Mouse (Mus musculus) MEL (cell line): Measurements from ENCODE around the gene Aes. TPM values are rescaled to one million over a fixed set of nuclear protein-coding genes. Genes with fewer than 3 reads are reported as not detected.

Source experiments
- DNase-seq: peaks from one replicate; pipeline ENCODE4 v3.0.0; 2011; ENCODE audit warnings: low read depth, low spot score
- H3K27ac ChIP-seq: 2 replicates; pipeline ENCODE4 v1.5.1; 2012; ENCODE audit warnings: low read depth, mild to moderate bottlenecking, control low read depth, low read length, moderate library complexity; ENCODE audit not compliant: control insufficient read depth
- H3K27me3 ChIP-seq, 2 experiments: fragments of 150-350 bp in 1 of 2; sonication (generic) in 1 of 2; 2 replicates each; pipeline ENCODE4 v1.6.1; 2012; ENCODE audit warnings: low read length in 2 of 2, mild to moderate bottlenecking in 2 of 2, improper control_type of control experiment in 1 of 2, moderate library complexity in 1 of 2; ENCODE audit not compliant: insufficient read depth in 2 of 2, control insufficient read depth in 1 of 2
- H3K36me3 ChIP-seq, 2 experiments: 2 replicates each; pipeline ENCODE4 v1.6.1; 2012 to 2014; ENCODE audit warnings: low read length in 2 of 2, improper control_type of control experiment in 1 of 2, inconsistent platforms in 1 of 2, mild to moderate bottlenecking in 1 of 2; ENCODE audit not compliant: insufficient read depth in 2 of 2, control insufficient read depth in 1 of 2
- H3K4me1 ChIP-seq, 2 experiments: fragments of 150-350 bp in 1 of 2; sonication (generic) in 1 of 2; 2 replicates each; pipeline ENCODE4 v1.6.1; 2012; ENCODE audit warnings: low read length in 2 of 2, improper control_type of control experiment in 1 of 2, mild to moderate bottlenecking in 1 of 2; ENCODE audit not compliant: insufficient read depth in 2 of 2, control insufficient read depth in 1 of 2
- H3K4me3 ChIP-seq, 2 experiments: fragments of 150-350 bp in 1 of 2; sonication (generic) in 1 of 2; 2 replicates each; pipeline ENCODE4 v1.5.1; 2012; ENCODE audit warnings: low read depth in 2 of 2, low read length in 2 of 2, mild to moderate bottlenecking in 2 of 2, moderate library complexity in 2 of 2, control low read depth in 1 of 2, improper control_type of control experiment in 1 of 2; ENCODE audit not compliant: control insufficient read depth in 1 of 2, insufficient read depth in 1 of 2
- H3K79me2 ChIP-seq: 2 replicates; pipeline ENCODE4 v1.6.1; 2012; ENCODE audit warnings: mild to moderate bottlenecking, low read length, moderate library complexity; ENCODE audit not compliant: control insufficient read depth, poor library complexity, insufficient read depth
- H3K9ac ChIP-seq: 2 replicates; pipeline ENCODE4 v1.6.1; 2012; ENCODE audit warnings: low read depth, mild to moderate bottlenecking, control low read depth, low read length, moderate library complexity; ENCODE audit not compliant: control insufficient read depth, poor library complexity, severe bottlenecking
- H3K9me3 ChIP-seq: fragments of 150-350 bp; sonication (generic); replicated peaks from 2 replicates; pipeline ENCODE4 v1.6.1; 2012; ENCODE audit warnings: mild to moderate bottlenecking, low read length, improper control_type of control experiment, moderate library complexity; ENCODE audit not compliant: insufficient read depth
- E2F4 ChIP-seq: IDR thresholded peaks from 2 replicates; pipeline ENCODE4 v1.6.1; 2011; ENCODE audit warnings: low read depth, low read length, improper control_type of control experiment, borderline replicate concordance
- ELF1 ChIP-seq: IDR thresholded peaks from 2 replicates; pipeline ENCODE4 v1.6.1; 2014; ENCODE audit warnings: low read depth, mild to moderate bottlenecking, inconsistent platforms, low read length, improper control_type of control experiment, moderate library complexity
- EP300 ChIP-seq, 2 experiments: IDR thresholded peaks; 2 replicates each; pipeline ENCODE4 v1.6.1; 2011; ENCODE audit warnings: improper control_type of control experiment in 2 of 2, low read length in 2 of 2, low read depth in 1 of 2, mild to moderate bottlenecking in 1 of 2
- GABPA ChIP-seq: IDR thresholded peaks from 2 replicates; pipeline ENCODE4 v1.6.1; 2012; ENCODE audit warnings: low read depth, mild to moderate bottlenecking, inconsistent platforms, low read length, improper control_type of control experiment, moderate library complexity
- HCFC1 ChIP-seq: IDR thresholded peaks from 2 replicates; pipeline ENCODE4 v1.6.1; 2012; ENCODE audit warnings: low read depth, mild to moderate bottlenecking, inconsistent platforms, low read length, improper control_type of control experiment, moderate library complexity
- JUND ChIP-seq: IDR thresholded peaks from 2 replicates; pipeline ENCODE4 v1.6.1; 2011; ENCODE audit warnings: low read depth, mild to moderate bottlenecking, improper control_type of control experiment, low read length
- KAT2A ChIP-seq: conservative IDR thresholded peaks from 2 replicates; pipeline ENCODE4 v1.6.1; 2012; ENCODE audit warnings: low read depth, low read length, improper control_type of control experiment, inconsistent platforms
- MAFK ChIP-seq: IDR thresholded peaks from 2 replicates; pipeline ENCODE4 v1.6.1; 2011; ENCODE audit warnings: low read depth, mild to moderate bottlenecking, low read length, improper control_type of control experiment, borderline replicate concordance
- MAX ChIP-seq: IDR thresholded peaks from 2 replicates; pipeline ENCODE4 v1.6.1; 2011; ENCODE audit warnings: low read length, improper control_type of control experiment
- MAZ ChIP-seq: IDR thresholded peaks from 2 replicates; pipeline ENCODE4 v1.6.1; 2012; ENCODE audit warnings: low read depth, mild to moderate bottlenecking, inconsistent platforms, low read length, improper control_type of control experiment
- MXI1 ChIP-seq: IDR thresholded peaks from 2 replicates; pipeline ENCODE4 v1.6.1; 2011; ENCODE audit warnings: mild to moderate bottlenecking, low read depth, low read length, improper control_type of control experiment
- MYB ChIP-seq: IDR thresholded peaks from 2 replicates; pipeline ENCODE4 v1.6.1; 2011; ENCODE audit warnings: mild to moderate bottlenecking, low read depth, low read length, improper control_type of control experiment
- MYC ChIP-seq: IDR thresholded peaks from 2 replicates; pipeline ENCODE4 v1.6.1; 2011; ENCODE audit warnings: low read depth, mild to moderate bottlenecking, low read length, improper control_type of control experiment, moderate library complexity
- NELFE ChIP-seq: IDR thresholded peaks from 2 replicates; pipeline ENCODE4 v1.6.1; 2011; ENCODE audit warnings: low read depth, low read length, improper control_type of control experiment
- NRF1 ChIP-seq: IDR thresholded peaks from 2 replicates; pipeline ENCODE4 v1.6.1; 2014; ENCODE audit warnings: low read depth, mild to moderate bottlenecking, inconsistent platforms, low read length, improper control_type of control experiment, moderate library complexity; ENCODE audit not compliant: poor library complexity, insufficient read depth, severe bottlenecking
- POLR2A ChIP-seq, 2 experiments: IDR thresholded peaks; 2 replicates each; pipeline ENCODE4 v1.6.1; 2011 to 2012; ENCODE audit warnings: low read length in 2 of 2, mild to moderate bottlenecking in 2 of 2, control low read depth in 1 of 2, improper control_type of control experiment in 1 of 2, low read depth in 1 of 2, moderate library complexity in 1 of 2; ENCODE audit not compliant: control insufficient read depth in 1 of 2, insufficient read depth in 1 of 2, poor library complexity in 1 of 2
- POLR2AphosphoS2 ChIP-seq: IDR thresholded peaks from 2 replicates; pipeline ENCODE4 v1.6.1; 2011; ENCODE audit warnings: low read length, improper control_type of control experiment
- RAD21 ChIP-seq: IDR thresholded peaks from 2 replicates; pipeline ENCODE4 v1.6.1; 2011; ENCODE audit warnings: mild to moderate bottlenecking, low read depth, low read length, improper control_type of control experiment
- RCOR1 ChIP-seq: IDR thresholded peaks from 2 replicates; pipeline ENCODE4 v1.6.1; 2012; ENCODE audit warnings: low read depth, mild to moderate bottlenecking, inconsistent platforms, low read length, improper control_type of control experiment
- SIN3A ChIP-seq: IDR thresholded peaks from 2 replicates; pipeline ENCODE4 v1.6.1; 2012; ENCODE audit warnings: low read length, improper control_type of control experiment, inconsistent platforms
- TBP ChIP-seq: IDR thresholded peaks from 2 replicates; pipeline ENCODE4 v1.8.0; 2011; ENCODE audit warnings: low read depth, low read length, improper control_type of control experiment
- TCF12 ChIP-seq: IDR thresholded peaks from 2 replicates; pipeline ENCODE4 v1.6.1; 2014; ENCODE audit warnings: low read depth, mild to moderate bottlenecking, inconsistent platforms, low read length, improper control_type of control experiment, moderate library complexity
- UBTF ChIP-seq: IDR thresholded peaks from 2 replicates; pipeline ENCODE4 v1.6.1; 2012; ENCODE audit warnings: low read depth, mild to moderate bottlenecking, inconsistent platforms, low read length, improper control_type of control experiment, moderate library complexity, borderline replicate concordance; ENCODE audit not compliant: insufficient read depth
- USF1 ChIP-seq: IDR thresholded peaks from 2 replicates; pipeline ENCODE4 v1.6.1; 2014; ENCODE audit warnings: low read depth, mild to moderate bottlenecking, inconsistent platforms, low read length, improper control_type of control experiment, moderate library complexity
- USF2 ChIP-seq, 2 experiments: IDR thresholded peaks; 2 replicates each; pipeline ENCODE4 v1.6.1; 2011 to 2012; ENCODE audit warnings: improper control_type of control experiment in 2 of 2, low read length in 2 of 2, borderline replicate concordance in 1 of 2, inconsistent platforms in 1 of 2, low read depth in 1 of 2, mild to moderate bottlenecking in 1 of 2; ENCODE audit not compliant: insufficient read depth in 1 of 2
- ZC3H11A ChIP-seq: IDR thresholded peaks from 2 replicates; pipeline ENCODE4 v1.6.1; 2012; ENCODE audit warnings: low read depth, mild to moderate bottlenecking, inconsistent platforms, low read length, improper control_type of control experiment
- ZKSCAN1 ChIP-seq: IDR thresholded peaks from 2 replicates; pipeline ENCODE4 v1.6.1; 2012; ENCODE audit warnings: low read depth, mild to moderate bottlenecking, inconsistent platforms, low read length, improper control_type of control experiment, moderate library complexity
- ZMIZ1 ChIP-seq: IDR thresholded peaks from 2 replicates; pipeline ENCODE4 v1.6.1; 2012; ENCODE audit warnings: low read depth, mild to moderate bottlenecking, inconsistent platforms, low read length, improper control_type of control experiment, moderate library complexity
- ZNF384 ChIP-seq: IDR thresholded peaks from 2 replicates; pipeline ENCODE4 v1.6.1; 2012; ENCODE audit warnings: low read depth, mild to moderate bottlenecking, inconsistent platforms, low read length, improper control_type of control experiment
- polyA plus RNA-seq, 2 experiments: library from polyadenylated mRNA; stranded (reverse) in 1 of 2; unstranded in 1 of 2; fragments of >175 nt in 1 of 2; fragments of >200 nt in 1 of 2; gene quantifications; 2 replicates each; pipeline versions ENCODE4 v1.2.1 to v1.2.4; 2012; ENCODE audit warnings: low replicate concordance in 2 of 2, low read depth in 1 of 2; ENCODE audit not compliant: insufficient read length in 2 of 2, insufficient read depth in 1 of 2, missing spikeins in 1 of 2
- total RNA-seq: library from RNA; depleted of rRNA; stranded (reverse); fragments of 300-350 nt; gene quantifications from 2 replicates; pipeline ENCODE4 v1.2.3, GENCODE M21; 2012

The Aes gene
- total and polyA plus RNA-seq, 3 experiments, result 197 to 355 TPM; not detected in 1

- TF ChIP-seq TCF12, result no peak
- TF ChIP-seq RCOR1, result no peak
- no peak for TF ChIP-seq ZNF384
- no peak for TF ChIP-seq NRF1
- TF ChIP-seq GABPA, result no peak
- TF ChIP-seq MAX, result no peak
- no peak for TF ChIP-seq USF2 (IDR thresholded peaks at IDR 0.05; ENCODE audit: borderline replicate concordance in 1 of 2, insufficient read depth in 1 of 2, low read depth in 1 of 2, low read length in 2 of 2)
- TF ChIP-seq MXI1, result peak; percentile 25; the same call in 1 of the 2 replicates
- TF ChIP-seq MYC, result no peak
- TF ChIP-seq POLR2A (IDR thresholded peaks at IDR 0.05; ENCODE audit: control insufficient read depth in 1 of 2, insufficient read depth in 1 of 2, low read depth in 1 of 2, low read length in 2 of 2, poor library complexity in 1 of 2), result peak; percentile 65 to 92; a peak in 3 of 4 replicates
- TF ChIP-seq MAZ, result no peak; the same call in 1 of the 2 replicates
- no peak for TF ChIP-seq MAFK
- TF ChIP-seq ZMIZ1, result peak; percentile 10; the same call in 1 of the 2 replicates
- no peak for TF ChIP-seq ELF1
These were observed 14.8 kb upstream of the Aes start (continued) for GRCm38 (mm10) chr10:81544296-81545160.

DNA sequence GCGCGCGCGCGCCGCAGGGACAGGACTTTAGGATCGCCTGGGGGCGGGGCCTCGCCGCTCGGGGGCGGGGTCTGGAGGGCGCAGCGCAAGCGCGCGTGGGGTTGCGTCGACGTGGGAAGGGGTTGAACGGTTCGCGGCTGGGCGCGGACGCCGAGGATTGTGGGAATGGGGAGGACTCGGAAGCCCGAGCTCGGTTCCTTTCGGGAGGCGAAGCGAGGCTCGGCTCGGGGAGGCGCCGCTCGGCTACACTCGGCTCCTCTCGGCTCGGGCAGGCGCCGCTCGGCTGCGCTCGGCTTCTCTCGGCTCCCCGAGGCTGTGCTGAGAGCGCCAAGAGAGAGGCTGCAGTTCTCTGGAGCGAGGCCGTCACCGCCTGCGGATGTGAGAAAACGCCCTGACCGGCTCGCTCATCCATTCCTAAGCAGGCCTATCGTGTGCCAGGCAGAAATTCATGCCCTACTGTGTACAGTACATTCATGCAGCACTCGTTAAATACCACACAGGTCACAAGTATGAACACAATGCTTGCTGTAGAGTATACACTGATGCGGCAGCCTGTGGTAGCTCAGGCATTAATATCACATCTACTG lies 14.0 kb upstream of the Aes start, which contains the start of gene Gna11:
TSS of gene Gna11 (minus strand) at position 30 of the 587 bp plus-strand sequence.
- no peaks in the 10 kb centered on the region for H3K9me3 ChIP-seq
- H3K27ac ChIP-seq, result peak within 1 kb of the TSS; percentile 81
- H3K27me3 ChIP-seq, result no peaks in the 10 kb centered on the region
- DNase-seq, result peak; percentile 98
- peak within 1 kb of the TSS; percentile 91 for H3K4me3 ChIP-seq
- H3K79me2 ChIP-seq, result peaks cover 45% of the 10 kb centered on the region
- H3K36me3 ChIP-seq, result peaks cover 0 to 8% of the 10 kb centered on the region in 2 experiments; a peak in 2 of 4 replicates
- H3K4me1 ChIP-seq, result peaks cover 10 to 15% of the 10 kb centered on the region in 2 experiments
- peak within 1 kb of the TSS; percentile 93 for H3K9ac ChIP-seq
- 0 out of 2 replicates have a peak, but pooled peaks have one; percentile 8 for TF ChIP-seq USF1
- no peak for TF ChIP-seq USF2 (IDR thresholded peaks at IDR 0.05; ENCODE audit: borderline replicate concordance in 1 of 2, insufficient read depth in 1 of 2, low read depth in 1 of 2, low read length in 2 of 2)
- TF ChIP-seq NELFE, result peak; percentile 64
- TF ChIP-seq RAD21, result no peak
- no peak for TF ChIP-seq GABPA
- no peak for TF ChIP-seq MAX
- peak; percentile 54; the same call in 1 of the 2 replicates for TF ChIP-seq ZMIZ1
- peak; percentile 92 for TF ChIP-seq ZKSCAN1
- TF ChIP-seq MXI1, result no peak
- TF ChIP-seq ELF1, result peak; percentile 65; the same call in 1 of the 2 replicates
- TF ChIP-seq JUND, result no peak
- TF ChIP-seq HCFC1, result peak; percentile 83
- no peak for TF ChIP-seq ZC3H11A
- TF ChIP-seq ZNF384, result no peak
- no peak for TF ChIP-seq UBTF
- TF ChIP-seq TBP, result no peak
- TF ChIP-seq POLR2AphosphoS2, result peak; percentile 75; the same call in 1 of the 2 replicates
- TF ChIP-seq NRF1, result peak; percentile 88
- no peak for TF ChIP-seq MYC
- TF ChIP-seq EP300 (IDR thresholded peaks at IDR 0.05; ENCODE audit: low read depth in 1 of 2, low read length in 2 of 2), result no peak
- peak; percentile 74 for TF ChIP-seq MYB
- no peak for TF ChIP-seq MAZ
- no peak for TF ChIP-seq E2F4
- no peak; the same call in 1 of the 2 replicates for TF ChIP-seq MAFK
- TF ChIP-seq POLR2A (IDR thresholded peaks at IDR 0.05; ENCODE audit: control insufficient read depth in 1 of 2, insufficient read depth in 1 of 2, low read depth in 1 of 2, low read length in 2 of 2, poor library complexity in 1 of 2), result peak; percentile 14 to 60; a peak in 3 of 4 replicates
- TF ChIP-seq KAT2A, result peak; percentile 54; the same call in 1 of the 2 replicates
- TF ChIP-seq SIN3A, result no peak; the same call in 1 of the 2 replicates
